Mouse (Mus musculus): ENCODE results near the gene Fam181a. TPM values are rescaled to one million over a fixed set of nuclear protein-coding genes. Genes with fewer than 3 reads are reported as not detected.

Gene Fam181a
- total and polyA plus RNA-seq, 3 experiments, result not detected

DNA sequence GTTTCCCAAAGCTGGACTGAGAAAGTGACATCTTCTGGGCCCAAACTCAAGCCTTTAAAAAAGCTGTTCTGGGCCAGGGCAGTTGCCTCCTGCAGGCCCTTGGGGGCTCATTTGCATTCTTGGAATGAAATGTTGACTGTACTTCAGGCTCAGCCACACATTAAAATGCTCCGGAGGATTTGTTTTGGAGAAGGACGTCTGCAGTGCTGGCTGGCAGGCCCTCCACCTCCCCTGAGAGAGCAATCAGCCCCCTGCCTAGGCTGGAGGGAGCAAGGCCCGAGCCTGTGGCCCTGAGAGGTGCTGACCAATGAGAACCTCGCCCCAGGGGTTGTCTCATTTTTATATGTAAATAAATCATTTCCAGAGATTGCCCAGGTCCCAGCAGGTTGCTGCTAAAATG is 14.5 kb upstream of the Fam181a start:
- dilution Hi-C loops (cut with MboI; ENCODE audit: extremely low pct_ligation_motif_present, extremely low pct_unique_long_range_greater_than_20kb, low sequenced_read_pairs), result no loop called here
- H3K9me3 ChIP-seq (replicated peaks; ENCODE audit: low read length), result peaks cover 2% of the 10 kb centered on the region
- H3K27ac ChIP-seq (ENCODE audit: insufficient read depth, low read depth), result no peak overlapping the region
- DNase-seq (ENCODE audit: extremely low read depth), result no peak
- in situ Hi-C loops (cut with MboI; ENCODE audit: low pct_ligation_motif_present, low pct_unique_long_range_greater_than_20kb, low sequenced_read_pairs), result loop anchor here (5.0 kb wide), 1 partner anchor 34 kb away; no protein-coding TSS in a partner anchor
- H3K4me1 ChIP-seq (ENCODE audit: control insufficient read depth in 1 of 2, insufficient read depth in 2 of 2), result no peaks in the 10 kb centered on the region
- no peaks in the 10 kb centered on the region for H3K79me2 ChIP-seq (replicated peaks; ENCODE audit: control insufficient read depth, extremely low read depth, insufficient read depth, poor library complexity, severe bottlenecking)
- TF ChIP-seq MYC (IDR thresholded peaks at IDR 0.05; ENCODE audit: low read depth, low read length), result no peak
- TF ChIP-seq KAT2A (IDR thresholded peaks at IDR 0.05; ENCODE audit: insufficient replicate concordance, low read length), result no peak
- TF ChIP-seq ZKSCAN1 (IDR thresholded peaks at IDR 0.05; ENCODE audit: borderline replicate concordance, low read depth, low read length), result no peak
- no peak for TF ChIP-seq ELF1 (IDR thresholded peaks at IDR 0.05; ENCODE audit: low read depth, low read length)
- TF ChIP-seq SMC3 (IDR thresholded peaks at IDR 0.05; ENCODE audit: low read depth, low read length), result no peak
- no peak for TF ChIP-seq MAFK (IDR thresholded peaks at IDR 0.05; ENCODE audit: insufficient replicate concordance, low read length)
- no peak for TF ChIP-seq JUND (conservative IDR thresholded peaks at IDR 0.05; ENCODE audit: low read depth, low read length)
- no peak for TF ChIP-seq POLR2A (IDR thresholded peaks at IDR 0.05; ENCODE audit: low read depth, low read length)
- TF ChIP-seq MEF2A (IDR thresholded peaks at IDR 0.05; ENCODE audit: borderline replicate concordance, low read depth, low read length), result no peak
- no peak for TF ChIP-seq EP300 (IDR thresholded peaks at IDR 0.05; ENCODE audit: low read length)
- no peak for TF ChIP-seq CHD2 (IDR thresholded peaks at IDR 0.05; ENCODE audit: low read length)
- no peak for TF ChIP-seq UBTF (IDR thresholded peaks at IDR 0.05; ENCODE audit: low read depth, low read length)
- no peak for TF ChIP-seq ETS1 (conservative IDR thresholded peaks at IDR 0.05; ENCODE audit: low read depth, low read length)
- TF ChIP-seq TBP (conservative IDR thresholded peaks at IDR 0.05; ENCODE audit: low read depth, low read length), result no peak
- no peak for TF ChIP-seq NRF1 (IDR thresholded peaks at IDR 0.05; ENCODE audit: low read depth, low read length)
- no peak for TF ChIP-seq RCOR1 (conservative IDR thresholded peaks at IDR 0.05; ENCODE audit: low read depth, low read length)
- H3K4me3 ChIP-seq (replicated peaks in 1 of 3; ENCODE audit: low read depth in 2 of 3, low read length in 2 of 3, poor library complexity in 1 of 3), result no peak overlapping the region
- no peak overlapping the region for H3K9ac ChIP-seq (ENCODE audit: insufficient read depth, low read depth)
- H3K36me3 ChIP-seq (replicated peaks in 1 of 2; ENCODE audit: control insufficient read depth in 1 of 2, insufficient read depth in 1 of 2, low read length in 1 of 2), result no peaks in the 10 kb centered on the region
- H3K4me2 ChIP-seq (ENCODE audit: insufficient read depth, low read depth, poor library complexity, severe bottlenecking), result no peak overlapping the region
- H3K27me3 ChIP-seq (replicated peaks), result peaks cover 2% of the 10 kb centered on the region

DNA sequence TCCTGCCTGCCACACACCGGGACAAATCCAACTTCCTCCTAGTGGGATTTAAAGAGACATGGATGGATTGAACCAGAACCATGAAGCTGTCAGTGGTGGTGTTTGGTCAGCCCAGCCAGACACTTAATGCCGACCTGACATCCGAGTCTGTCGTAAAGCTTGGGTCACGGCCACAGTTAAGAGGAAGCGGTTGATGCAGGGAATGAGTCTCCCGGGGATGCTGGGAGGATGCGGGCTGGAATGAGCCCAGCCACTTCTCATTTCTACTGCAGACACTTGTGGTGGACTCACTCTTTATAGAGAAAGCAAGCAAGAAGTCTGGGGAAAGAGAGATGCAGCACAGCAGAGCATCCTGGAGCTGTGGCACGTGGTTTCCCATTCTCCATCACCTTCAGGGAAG is 10.3 kb upstream of the Fam181a start:
- dilution Hi-C loops (cut with MboI; ENCODE audit: extremely low pct_ligation_motif_present, extremely low pct_unique_long_range_greater_than_20kb, low sequenced_read_pairs) (no loop called here), in situ Hi-C loops (cut with MboI; ENCODE audit: low pct_ligation_motif_present, low pct_unique_long_range_greater_than_20kb, low sequenced_read_pairs) (no loop called here)
- H3K36me3 ChIP-seq (replicated peaks in 1 of 2; ENCODE audit: control insufficient read depth in 1 of 2, insufficient read depth in 1 of 2, low read length in 1 of 2), result no peaks in the 10 kb centered on the region
- no peaks in the 10 kb centered on the region for H3K4me1 ChIP-seq (ENCODE audit: control insufficient read depth in 1 of 2, insufficient read depth in 2 of 2)
- no peaks in the 10 kb centered on the region for H3K79me2 ChIP-seq (replicated peaks; ENCODE audit: control insufficient read depth, extremely low read depth, insufficient read depth, poor library complexity, severe bottlenecking)
- peaks cover 3% of the 10 kb centered on the region for H3K27me3 ChIP-seq (replicated peaks)
- H3K9ac ChIP-seq (ENCODE audit: insufficient read depth, low read depth), result no peak overlapping the region
- H3K4me3 ChIP-seq (replicated peaks in 1 of 3; ENCODE audit: low read depth in 2 of 3, low read length in 2 of 3, poor library complexity in 1 of 3), result no peak overlapping the region
- peaks cover 6% of the 10 kb centered on the region for H3K9me3 ChIP-seq (replicated peaks; ENCODE audit: low read length)
- no peak overlapping the region for H3K4me2 ChIP-seq (ENCODE audit: insufficient read depth, low read depth, poor library complexity, severe bottlenecking)
- TF ChIP-seq UBTF (IDR thresholded peaks at IDR 0.05; ENCODE audit: low read depth, low read length) (no peak), POLR2AphosphoS2 (IDR thresholded peaks at IDR 0.05; ENCODE audit: low read depth, low read length) (no peak), SIN3A (IDR thresholded peaks at IDR 0.05; ENCODE audit: low read length) (no peak), TCF12 (IDR thresholded peaks at IDR 0.05; ENCODE audit: low read depth, low read length) (no peak), E2F4 (IDR thresholded peaks at IDR 0.05; ENCODE audit: insufficient replicate concordance, low read depth, low read length) (no peak), MAX (IDR thresholded peaks at IDR 0.05; ENCODE audit: low read length) (no peak), ZNF384 (IDR thresholded peaks at IDR 0.05; ENCODE audit: low read depth, low read length) (no peak), BHLHE40 (IDR thresholded peaks at IDR 0.05; ENCODE audit: low read depth, low read length) (no peak), JUN (IDR thresholded peaks at IDR 0.05; ENCODE audit: insufficient read depth, low read depth, low read length) (no peak), MYC (IDR thresholded peaks at IDR 0.05; ENCODE audit: low read depth, low read length) (no peak), ZMIZ1 (IDR thresholded peaks at IDR 0.05; ENCODE audit: low read depth, low read length) (no peak), RAD21 (IDR thresholded peaks at IDR 0.05; ENCODE audit: low read depth, low read length) (no peak), HCFC1 (IDR thresholded peaks at IDR 0.05; ENCODE audit: low read depth, low read length) (no peak), KAT2A (IDR thresholded peaks at IDR 0.05; ENCODE audit: insufficient replicate concordance, low read length) (no peak), MAFK (IDR thresholded peaks at IDR 0.05; ENCODE audit: insufficient replicate concordance, low read length) (no peak), GABPA (IDR thresholded peaks at IDR 0.05; ENCODE audit: insufficient replicate concordance, low read depth, low read length) (no peak)
- DNase-seq (ENCODE audit: extremely low read depth), result no peak
- no peak overlapping the region for H3K27ac ChIP-seq (ENCODE audit: insufficient read depth, low read depth)

Measured in CH12.LX (cell line).